Mouse (Mus musculus) lung, embryonic 16.5 days (tissue): ENCODE measurements around the gene Ergic1. TPM values are rescaled to one million over a fixed set of nuclear protein-coding genes. Genes with fewer than 3 reads are reported as not detected.

Source experiments
- ATAC-seq: fragments of 200-750 bp; cut with Nextera tagmentation; 2 replicates; pipeline ENCODE4 v1.8.0; 2017; ENCODE audit warnings: low read depth, mild to moderate bottlenecking, moderate library complexity
- H3K27ac ChIP-seq: fragments of 300-500 bp; sonication (generic); 2 replicates; pipeline ENCODE4 v1.5.1; 2014; ENCODE audit warnings: mild to moderate bottlenecking, control low read depth, low read length
- H3K27me3 ChIP-seq: fragments of 300-500 bp; sonication (generic); 2 replicates; pipeline ENCODE4 v1.6.1; 2014; ENCODE audit warnings: low read depth, low read length, mixed read lengths; ENCODE audit not compliant: control insufficient read depth, insufficient read depth
- H3K36me3 ChIP-seq: fragments of 300-500 bp; sonication (generic); 2 replicates; pipeline ENCODE4 v1.6.1; 2014; ENCODE audit warnings: low read length; ENCODE audit not compliant: control insufficient read depth, insufficient read depth
- H3K4me1 ChIP-seq: fragments of 300-500 bp; sonication (generic); replicated peaks from 2 replicates; pipeline ENCODE4 v1.6.1; 2014; ENCODE audit warnings: low read length, mixed read lengths; ENCODE audit not compliant: control insufficient read depth, insufficient read depth
- H3K4me2 ChIP-seq: fragments of 300-500 bp; sonication (generic); 2 replicates; pipeline ENCODE4 v1.6.1; 2014; ENCODE audit warnings: low read depth, low read length, control low read depth
- H3K4me3 ChIP-seq: fragments of 300-500 bp; sonication (generic); 2 replicates; pipeline ENCODE4 v1.5.1; 2014; ENCODE audit warnings: mild to moderate bottlenecking, low read length, control low read depth
- H3K9ac ChIP-seq: fragments of 300-500 bp; sonication (generic); 2 replicates; pipeline ENCODE4 v1.6.1; 2014; ENCODE audit warnings: low read length, control low read depth
- H3K9me3 ChIP-seq: fragments of 300-500 bp; sonication (generic); 2 replicates; pipeline ENCODE4 v1.6.1; 2016; ENCODE audit warnings: low read length; ENCODE audit not compliant: control insufficient read depth
- WGBS: fragments of 180-500 bp; shearing (Covaris S2); extraction: QIAGEN DNeasy Blood & Tissue Kit; methylation state at CpG from one replicate; pipeline ENCODE4 v1.1.7; 2014; 5-methylcytosine and 5-hydroxymethylcytosine counted together
- polyA plus RNA-seq: library from polyadenylated mRNA; unstranded; fragments of >200 nt; fragmentation: Nextera tagmentation; extraction: Ambion mirVana; gene quantifications from 2 replicates; pipeline ENCODE4 v1.2.1, GENCODE M21; 2015

Gene Ergic1
- polyA plus RNA-seq, 1 experiment from 2014 or later = 94.6 TPM

- Histone ChIP-seq H3K36me3 (no peaks in the 10 kb centered on the region), H3K27me3 (no peaks in the 10 kb centered on the region), H3K27ac (no peak overlapping the region), H3K9ac (no peak overlapping the region), H3K4me1 (peaks cover 12% of the 10 kb centered on the region), H3K4me2 (no peak overlapping the region), H3K4me3 (no peak overlapping the region), H3K9me3 (no peaks in the 10 kb centered on the region)
- 77% methylated on average over 8 of the region's 8 CpGs for WGBS
- no peak for ATAC-seq
Observed at GRCm38 (mm10) chr17:26609820-26610219, 48.5 kb downstream of the Ergic1 start.

- Histone ChIP-seq H3K4me2 (no peak overlapping the region), H3K27me3 (no peaks in the 10 kb centered on the region), H3K36me3 (no peaks in the 10 kb centered on the region), H3K9me3 (no peaks in the 10 kb centered on the region), H3K27ac (peak overlapping the region; percentile 78), H3K4me1 (peaks cover 12% of the 10 kb centered on the region), H3K9ac (0 out of 2 replicates have a peak overlapping the region, but pooled peaks have one; percentile 6), H3K4me3 (no peak overlapping the region)
- WGBS = 57% methylated on average over 7 of the region's 7 CpGs
- peak; percentile 65 for ATAC-seq
Observed at GRCm38 (mm10) chr17:26611328-26611727, 50.0 kb downstream of the Ergic1 start.

- Histone ChIP-seq H3K4me1 (peaks cover 12% of the 10 kb centered on the region), H3K4me3 (no peak overlapping the region), H3K9ac (no peak overlapping the region), H3K36me3 (no peaks in the 10 kb centered on the region), H3K4me2 (no peak overlapping the region), H3K27ac (peak overlapping the region; percentile 78), H3K27me3 (no peaks in the 10 kb centered on the region), H3K9me3 (no peaks in the 10 kb centered on the region)
- no peak for ATAC-seq
- 72% methylated on average over 4 of the region's 4 CpGs for WGBS
Observed at GRCm38 (mm10) chr17:26611918-26612317, 50.6 kb downstream of the Ergic1 start.

GRCm38 (mm10) chr17:26614286-26614685 is 53.0 kb downstream of the Ergic1 start:
- H3K9ac ChIP-seq = no peak overlapping the region
- 72% methylated on average over 6 of the region's 6 CpGs for WGBS
- no peak overlapping the region for H3K4me3 ChIP-seq
- no peaks in the 10 kb centered on the region for H3K9me3 ChIP-seq
- peaks cover 17% of the 10 kb centered on the region for H3K4me1 ChIP-seq
- no peak for ATAC-seq
- H3K36me3 ChIP-seq = no peaks in the 10 kb centered on the region; the same call in 1 of the 2 replicates
- H3K27ac ChIP-seq = no peak overlapping the region
- H3K27me3 ChIP-seq = no peaks in the 10 kb centered on the region
- no peak overlapping the region for H3K4me2 ChIP-seq

GRCm38 (mm10) chr17:26614708-26615486 is 53.6 kb downstream of the Ergic1 start:
- Histone ChIP-seq H3K4me1 (peaks cover 17% of the 10 kb centered on the region), H3K27me3 (no peaks in the 10 kb centered on the region), H3K9ac (no peak overlapping the region), H3K9me3 (no peaks in the 10 kb centered on the region), H3K27ac (no peak overlapping the region), H3K4me2 (no peak overlapping the region), H3K36me3 (no peaks in the 10 kb centered on the region; the same call in 1 of the 2 replicates), H3K4me3 (no peak overlapping the region)
- 75% methylated on average over 9 of the region's 9 CpGs for WGBS
- ATAC-seq = no peak

GRCm38 (mm10) chr17:26616696-26617095 is 55.4 kb downstream of the Ergic1 start:
- H3K9me3 ChIP-seq = no peaks in the 10 kb centered on the region
- no peak overlapping the region for H3K9ac ChIP-seq
- peaks cover 20% of the 10 kb centered on the region for H3K4me1 ChIP-seq
- no peaks in the 10 kb centered on the region for H3K27me3 ChIP-seq
- no peak overlapping the region for H3K4me3 ChIP-seq
- peak; percentile 69 for ATAC-seq
- no peak overlapping the region for H3K4me2 ChIP-seq
- no peak overlapping the region for H3K27ac ChIP-seq
- 77% methylated on average over 2 of the region's 2 CpGs for WGBS
- H3K36me3 ChIP-seq = no peaks in the 10 kb centered on the region; the same call in 1 of the 2 replicates

GRCm38 (mm10) chr17:26618498-26618897 is 57.2 kb downstream of the Ergic1 start:
- Histone ChIP-seq H3K36me3 (no peaks in the 10 kb centered on the region; the same call in 1 of the 2 replicates), H3K9me3 (no peaks in the 10 kb centered on the region), H3K9ac (no peak overlapping the region), H3K4me2 (no peak overlapping the region), H3K27ac (peak overlapping the region; percentile 40), H3K4me1 (peaks cover 15% of the 10 kb centered on the region), H3K4me3 (no peak overlapping the region), H3K27me3 (no peaks in the 10 kb centered on the region)
- ATAC-seq = peak; percentile 37; the same call in 1 of the 2 replicates
- 60% methylated on average over 5 of the region's 5 CpGs for WGBS

- Histone ChIP-seq H3K4me1 (peaks cover 15% of the 10 kb centered on the region), H3K9me3 (no peaks in the 10 kb centered on the region), H3K4me2 (no peak overlapping the region), H3K4me3 (no peak overlapping the region), H3K27me3 (no peaks in the 10 kb centered on the region), H3K27ac (no peak overlapping the region), H3K9ac (no peak overlapping the region), H3K36me3 (peaks cover 5% of the 10 kb centered on the region)
- no peak for ATAC-seq
- 90% methylated on average over 6 of the region's 6 CpGs for WGBS
Observed at GRCm38 (mm10) chr17:26619577-26619976, 58.3 kb downstream of the Ergic1 start.

GRCm38 (mm10) chr17:26620292-26620691 is 59.0 kb downstream of the Ergic1 start:
- Histone ChIP-seq H3K36me3 (peaks cover 7% of the 10 kb centered on the region), H3K27me3 (no peaks in the 10 kb centered on the region), H3K4me3 (no peak overlapping the region), H3K9me3 (no peaks in the 10 kb centered on the region), H3K4me1 (peaks cover 15% of the 10 kb centered on the region), H3K9ac (no peak overlapping the region), H3K4me2 (no peak overlapping the region), H3K27ac (0 out of 2 replicates have a peak overlapping the region, but pooled peaks have one; percentile 77)
- WGBS = 93% methylated on average over 6 of the region's 6 CpGs
- no peak for ATAC-seq
